Mouse (Mus musculus) intestine, embryonic 15.5 days (tissue): Measurements from ENCODE around the gene Cldn34c1. TPM values are rescaled to one million over a fixed set of nuclear protein-coding genes. Genes with fewer than 3 reads are reported as not detected.
"Not testable (repeated sequence)": the region's sequence is repeated elsewhere in the genome, so short reads cannot be mapped to it uniquely, and the experiment has no call there.

Experiments
- ATAC-seq: fragments of 200-750 bp; cut with Nextera tagmentation; 2 replicates; pipeline ENCODE4 v1.8.0; 2017; ENCODE audit warnings: moderate TSS enrichment, moderate library complexity
- H3K27ac ChIP-seq: fragments of 300-500 bp; sonication (generic); 2 replicates; pipeline ENCODE4 v1.5.1; 2015; ENCODE audit warnings: mild to moderate bottlenecking, inconsistent platforms
- H3K27me3 ChIP-seq: fragments of 300-500 bp; sonication (generic); replicated peaks from 2 replicates; pipeline ENCODE4 v1.6.1; 2015; ENCODE audit warnings: inconsistent platforms
- H3K36me3 ChIP-seq: fragments of 300-500 bp; sonication (generic); 2 replicates; pipeline ENCODE4 v1.6.1; 2015; ENCODE audit warnings: inconsistent platforms
- H3K4me1 ChIP-seq: fragments of 300-500 bp; sonication (generic); replicated peaks from 2 replicates; pipeline ENCODE4 v1.6.1; 2015; ENCODE audit warnings: inconsistent platforms
- H3K4me2 ChIP-seq: fragments of 300-500 bp; sonication (generic); replicated peaks from 2 replicates; pipeline ENCODE4 v1.6.1; 2015; ENCODE audit warnings: mild to moderate bottlenecking, inconsistent platforms
- H3K4me3 ChIP-seq: fragments of 300-500 bp; sonication (generic); replicated peaks from 2 replicates; pipeline ENCODE4 v1.5.1; 2015; ENCODE audit warnings: inconsistent platforms
- H3K9ac ChIP-seq: fragments of 300-500 bp; sonication (generic); 2 replicates; pipeline ENCODE4 v1.6.1; 2015; ENCODE audit warnings: inconsistent platforms
- H3K9me3 ChIP-seq: fragments of 300-500 bp; sonication (generic); 2 replicates; pipeline ENCODE4 v1.6.1; 2016; ENCODE audit warnings: inconsistent platforms
- WGBS: fragments of 180-500 bp; shearing (Covaris S2); methylation state at CpG from one replicate; pipeline ENCODE4 v1.1.7; 2015; 5-methylcytosine and 5-hydroxymethylcytosine counted together
- polyA plus RNA-seq: library from polyadenylated mRNA; unstranded; fragments of >200 nt; fragmentation: Nextera tagmentation; extraction: Ambion mirVana; gene quantifications from 2 replicates; pipeline ENCODE4 v1.2.1, GENCODE M21; 2015

The Cldn34c1 gene
- polyA plus RNA-seq: 7.1 and 9.3 TPM in 2 replicates

DNA sequence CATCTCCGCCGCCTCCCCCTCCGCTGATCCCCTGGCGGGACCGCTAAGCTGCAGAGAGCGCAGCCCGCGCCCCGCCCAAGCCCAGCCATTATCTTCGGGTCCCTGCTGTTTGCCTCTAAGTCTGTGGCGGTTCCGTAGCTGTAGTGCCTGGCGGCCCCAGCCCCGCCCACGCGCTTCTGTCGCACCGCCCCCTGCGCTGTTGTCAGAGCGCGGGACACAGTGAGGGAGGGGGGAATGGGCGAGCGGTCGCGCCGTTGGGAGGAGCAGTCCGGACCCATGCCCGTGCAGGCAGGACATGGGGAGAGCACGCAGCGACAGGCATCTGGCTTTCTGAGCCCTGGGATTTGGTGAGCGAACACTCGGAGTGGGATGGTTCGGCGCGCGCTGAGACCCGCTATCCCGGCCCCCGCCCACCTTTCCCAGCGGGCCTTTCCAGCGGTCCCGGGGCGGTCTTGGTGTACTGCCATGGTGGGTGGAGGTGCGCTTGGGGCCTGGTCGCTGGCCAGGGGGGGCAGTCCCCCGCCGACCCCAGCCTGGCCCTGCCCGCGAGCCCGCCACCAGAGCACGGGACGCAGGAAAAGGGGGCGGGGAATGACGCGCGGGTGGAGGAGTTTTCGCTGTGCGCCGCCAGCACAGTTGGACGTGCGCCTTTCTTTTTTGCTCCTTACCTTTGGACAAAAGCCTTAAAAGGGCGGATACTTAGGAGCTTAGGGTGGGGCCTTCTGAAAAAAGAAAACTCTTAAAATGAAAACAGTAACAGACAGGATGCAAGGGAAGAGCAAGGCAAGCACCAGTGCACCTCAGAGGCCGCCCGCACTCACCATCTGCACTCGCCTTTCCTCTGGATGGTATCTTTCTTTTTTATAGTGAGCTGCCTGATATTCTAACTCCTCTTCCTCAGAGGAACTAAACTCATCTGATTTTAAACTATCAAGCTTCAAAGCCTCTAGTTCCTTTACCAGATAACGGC lies at the start of gene Cldn34c1:
Cldn34c1 (plus strand) TSS at position 205 of the 970 bp plus-strand sequence.
- Histone ChIP-seq H3K27me3 (no peaks in the 10 kb centered on the region), H3K4me3 (peak within 1 kb of the TSS; percentile 56), H3K4me1 (no peaks in the 10 kb centered on the region), H3K9me3 (no peaks in the 10 kb centered on the region), H3K4me2 (peak within 1 kb of the TSS; percentile 49), H3K9ac (peak within 1 kb of the TSS; percentile 50), H3K27ac (peak within 1 kb of the TSS; percentile 82), H3K36me3 (no peaks in the 10 kb centered on the region)
- peak; percentile 100 for ATAC-seq
- 5% methylated on average over 66 of the region's 66 CpGs for WGBS

DNA sequence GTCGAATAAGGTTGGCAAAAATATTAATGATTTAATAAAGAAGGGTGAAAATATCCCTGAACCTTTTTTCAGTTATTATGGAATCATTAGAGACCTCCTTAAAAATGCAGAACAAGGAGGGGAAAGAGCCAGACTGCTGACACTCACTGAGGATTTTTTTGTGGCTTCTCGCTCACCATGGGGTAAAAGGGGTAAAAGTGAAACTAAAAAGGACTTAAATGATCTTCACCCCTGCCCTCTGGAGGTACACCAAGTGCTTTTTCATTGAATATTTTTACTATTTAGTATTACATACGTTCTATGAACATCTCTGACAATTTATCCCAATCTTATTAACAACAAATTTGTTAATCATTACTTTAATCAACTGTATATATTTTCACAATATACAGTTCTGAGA lies 15.9 kb upstream of the Cldn34c1 start:
- no peaks in the 10 kb centered on the region for H3K9me3 ChIP-seq
- H3K4me3 ChIP-seq: no peak overlapping the region
- no peak overlapping the region for H3K27ac ChIP-seq
- H3K4me1 ChIP-seq: no peaks in the 10 kb centered on the region
- no peak for ATAC-seq
- no peaks in the 10 kb centered on the region for H3K36me3 ChIP-seq
- WGBS: 70% methylated on average over 3 of the region's 3 CpGs
- H3K9ac ChIP-seq: no peak overlapping the region
- no peaks in the 10 kb centered on the region for H3K27me3 ChIP-seq
- no peak overlapping the region for H3K4me2 ChIP-seq

DNA sequence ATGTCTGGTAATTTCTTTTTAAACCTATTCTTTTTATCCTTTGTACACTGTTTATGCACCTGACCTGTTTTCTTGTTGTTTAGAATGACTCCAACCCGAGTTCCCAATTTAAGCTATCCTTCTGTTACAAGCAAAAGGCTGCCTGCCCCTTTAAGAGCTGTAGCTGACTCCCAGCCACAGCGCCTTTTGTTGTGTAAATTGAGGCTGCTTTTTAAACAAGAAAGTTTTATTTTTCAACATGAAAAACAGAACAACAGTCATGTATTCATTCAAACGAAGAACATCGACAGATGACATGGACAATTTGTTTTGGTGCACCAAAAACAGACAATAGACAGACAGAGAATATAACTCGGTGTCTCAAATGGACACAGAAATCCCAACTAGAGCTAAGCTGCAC lies 489 bp upstream of the Cldn34c1 start:
- H3K4me2 ChIP-seq: peak overlapping the region; percentile 49
- not testable (repeated sequence) for H3K9me3 ChIP-seq, ATAC-seq, H3K4me1 ChIP-seq, H3K36me3 ChIP-seq, H3K27me3 ChIP-seq
- peak overlapping the region; percentile 56 for H3K4me3 ChIP-seq
- WGBS: 28% methylated on average over 5 of the region's 5 CpGs
- H3K9ac ChIP-seq: 0 out of 2 replicates have a peak overlapping the region, but pooled peaks have one; percentile 20
- peak overlapping the region; percentile 82 for H3K27ac ChIP-seq

DNA sequence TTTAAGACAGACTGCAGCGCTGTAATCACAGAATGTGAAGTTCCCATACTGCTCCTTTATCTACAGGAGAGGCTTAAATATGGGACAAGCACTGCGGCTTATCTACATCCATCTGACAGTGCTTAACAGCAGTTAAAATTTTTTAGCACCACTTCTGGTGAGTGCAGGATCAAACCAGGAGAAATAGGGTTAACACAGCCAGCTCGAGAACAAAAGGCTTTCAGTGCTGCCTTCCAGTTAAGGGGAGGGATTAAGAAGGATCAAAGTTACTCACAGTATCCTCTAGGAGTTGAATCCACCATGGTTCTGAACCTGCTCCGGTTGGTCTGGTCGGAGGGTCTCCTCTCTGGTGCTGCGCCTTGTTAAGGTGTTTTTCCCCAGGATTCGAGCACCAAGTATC lies 1.4 kb downstream of the Cldn34c1 start:
- not testable (repeated sequence) for H3K9me3 ChIP-seq, ATAC-seq, H3K4me1 ChIP-seq, H3K9ac ChIP-seq, H3K27ac ChIP-seq, H3K27me3 ChIP-seq, H3K36me3 ChIP-seq
- peak overlapping the region; percentile 56; the same call in 1 of the 2 replicates for H3K4me3 ChIP-seq
- H3K4me2 ChIP-seq: peak overlapping the region; percentile 49
- WGBS: 24% methylated on average over 7 of the region's 7 CpGs

DNA sequence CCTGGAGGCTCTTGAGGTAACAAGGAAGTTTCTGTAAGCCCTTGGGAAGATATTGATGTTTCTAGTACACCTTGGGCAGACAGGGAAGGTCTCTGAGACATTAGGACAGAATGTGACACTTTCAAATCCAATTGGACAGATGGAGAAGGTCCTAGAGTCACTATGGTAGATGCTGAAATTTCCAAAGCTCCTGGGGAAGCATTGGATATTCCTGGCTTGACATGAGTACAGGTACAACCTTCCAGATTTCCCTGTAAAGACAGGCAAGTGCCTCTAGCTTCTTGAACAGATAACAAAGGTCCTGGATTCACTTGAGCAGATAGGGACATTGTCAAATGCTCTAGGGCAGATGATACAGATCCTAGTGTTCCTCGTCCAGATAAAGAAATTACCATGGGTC lies 119.1 kb downstream of the Cldn34c1 start, which contains the start of gene Srsx:
Srsx (minus strand) TSS at position 101 of the 400 bp plus-strand sequence.
- not testable (repeated sequence) for H3K9me3 ChIP-seq, H3K4me2 ChIP-seq, H3K27ac ChIP-seq, H3K9ac ChIP-seq, ATAC-seq, H3K36me3 ChIP-seq, H3K27me3 ChIP-seq, H3K4me3 ChIP-seq, H3K4me1 ChIP-seq
- WGBS: 80% methylated on average over 1 of the region's 1 CpGs

Other genes with a start within 250 kb of the Cldn34c1 start
- not detected in 2 replicates for gene Gm17521, start 73.8 kb upstream of the Cldn34c1 start, polyA plus RNA-seq
- gene Srsx, start 119.0 kb downstream of the Cldn34c1 start, polyA plus RNA-seq: not detected in 2 replicates
- not detected in 2 replicates for gene Gm17577, start 143.4 kb downstream of the Cldn34c1 start, polyA plus RNA-seq